20 mouse cellular contexts compared by ENCODE assay signal in the genomic region with DNA sequence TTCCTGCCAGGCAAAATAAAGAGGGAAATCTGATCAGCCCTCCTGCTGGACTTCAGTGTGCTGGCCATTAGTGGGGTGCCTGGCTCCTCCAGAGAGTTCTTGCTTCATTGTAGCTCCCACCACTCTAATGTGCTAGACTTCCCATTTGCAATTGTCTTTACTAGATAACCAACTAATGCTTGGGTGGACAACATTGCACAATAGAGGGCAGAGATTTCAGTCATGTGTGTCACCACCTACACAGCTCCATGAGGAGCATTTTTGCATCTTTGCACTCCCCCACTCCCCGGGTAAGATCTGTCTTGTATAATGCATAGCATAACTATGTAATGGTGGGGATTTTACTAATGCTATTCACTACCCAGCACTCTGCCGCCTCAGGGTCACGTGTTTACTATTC. TPM values are rescaled to one million over a fixed set of nuclear protein-coding genes. Genes with fewer than 3 reads are reported as not detected.
A peak's percentile ranks its signal among the peaks of the same experiment; 100 is the strongest.
DNase-seq lines count a peak whose midpoint lies in the region; ATAC-seq and TF ChIP-seq lines count a peak whose summit lies in the region.
"Had no signal": no experiment of that assay in that cellular context is flagged by ENCODE, and none has a peak within 500 bp of the region (broad histone marks: within the 10 kb centered on the region; RNA-seq: fewer than 3 reads in every experiment).

No protein-coding gene starts in this region.

- no peak overlapping the region for H3K4me2 ChIP-seq in embryonic facial prominence, embryonic 13.5 days
- no peak overlapping the region for H3K4me2 ChIP-seq in liver, postnatal 0 days (ENCODE audit: low read depth, low read length)
- no peak overlapping the region for H3K4me2 ChIP-seq in liver, embryonic 12.5 days
- no peak overlapping the region for H3K4me2 ChIP-seq in forebrain, embryonic 16.5 days (ENCODE audit: low read length)
- H3K4me2 ChIP-seq: forebrain, embryonic 13.5 days; heart, embryonic 13.5 days had no signal

- TF ChIP-seq CTCF in liver, postnatal 0 days (IDR thresholded peaks at IDR 0.05; ENCODE audit: low read depth) = no peak
- no peak for TF ChIP-seq CTCF in small intestine, adult 2 months (IDR thresholded peaks at IDR 0.05; ENCODE audit: extremely low read depth, insufficient read length, insufficient replicate concordance, low read depth, low read length)

- WGBS in embryonic facial prominence, embryonic 13.5 days = 78% methylated on average over 3 of the region's 3 CpGs
- WGBS in embryonic facial prominence, embryonic 10.5 days = 90% methylated on average over 3 of the region's 3 CpGs
- 56% methylated on average over 3 of the region's 3 CpGs for WGBS in liver, postnatal 0 days (ENCODE audit: insufficient replicate concordance)
- 66% methylated on average over 3 of the region's 3 CpGs for WGBS in liver, embryonic 12.5 days (ENCODE audit: insufficient replicate concordance)
- WGBS in small intestine, adult 2 months = 69% methylated on average over 3 of the region's 3 CpGs
- 84% methylated on average over 3 of the region's 3 CpGs for WGBS in forebrain, embryonic 16.5 days

- DNase-seq in embryonic facial prominence, embryonic 10.5 days (ENCODE audit: low spot score) = no peak
- no peak for DNase-seq in liver, postnatal 0 days
- DNase-seq in cerebellum, adult 11 months = no peak
- DNase-seq: adrenal gland, adult 2 months; adrenal gland, postnatal 25 days; cerebellum, adult 9-10 months; cerebellum, postnatal 25 days; gastrocnemius, adult 2 months; gastrocnemius, postnatal 25 days; heart, adult 11 months; heart, postnatal 36 days had no signal

- no peaks in the 10 kb centered on the region for H3K9me3 ChIP-seq in embryonic facial prominence, embryonic 13.5 days
- H3K9me3 ChIP-seq in embryonic facial prominence, embryonic 10.5 days = no peaks in the 10 kb centered on the region
- no peaks in the 10 kb centered on the region for H3K9me3 ChIP-seq in liver, postnatal 0 days (ENCODE audit: low read length)
- no peaks in the 10 kb centered on the region for H3K9me3 ChIP-seq in liver, embryonic 12.5 days (replicated peaks)
- H3K9me3 ChIP-seq in forebrain, embryonic 16.5 days (ENCODE audit: control insufficient read depth, low read length) = no peaks in the 10 kb centered on the region
- H3K9me3 ChIP-seq: forebrain, embryonic 13.5 days; heart, embryonic 13.5 days had no signal

- H3K36me3 ChIP-seq in embryonic facial prominence, embryonic 13.5 days = no peaks in the 10 kb centered on the region
- no peaks in the 10 kb centered on the region for H3K36me3 ChIP-seq in embryonic facial prominence, embryonic 10.5 days (replicated peaks)
- H3K36me3 ChIP-seq in liver, postnatal 0 days (replicated peaks; ENCODE audit: insufficient read depth, low read length) = no peaks in the 10 kb centered on the region
- H3K36me3 ChIP-seq in liver, embryonic 12.5 days = no peaks in the 10 kb centered on the region
- peaks cover 6% of the 10 kb centered on the region; the same call in 1 of the 2 replicates for H3K36me3 ChIP-seq in small intestine, adult 2 months (ENCODE audit: control insufficient read depth, insufficient read depth, low read length)
- no peaks in the 10 kb centered on the region for H3K36me3 ChIP-seq in forebrain, embryonic 16.5 days (ENCODE audit: control insufficient read depth, insufficient read depth)
- H3K36me3 ChIP-seq: heart, embryonic 13.5 days had no signal

- no peak overlapping the region for H3K4me3 ChIP-seq in embryonic facial prominence, embryonic 13.5 days
- no peak overlapping the region for H3K4me3 ChIP-seq in embryonic facial prominence, embryonic 10.5 days
- no peak overlapping the region for H3K4me3 ChIP-seq in liver, postnatal 0 days (ENCODE audit: low read depth, low read length)
- no peak overlapping the region for H3K4me3 ChIP-seq in liver, embryonic 12.5 days
- H3K4me3 ChIP-seq in small intestine, adult 2 months (ENCODE audit: low read depth, low read length) = no peak overlapping the region
- no peak overlapping the region for H3K4me3 ChIP-seq in forebrain, embryonic 16.5 days (replicated peaks; ENCODE audit: low read length)
- H3K4me3 ChIP-seq: forebrain, embryonic 13.5 days; gastrocnemius, adult 2 months; heart, embryonic 13.5 days had no signal

- H3K27ac ChIP-seq in embryonic facial prominence, embryonic 13.5 days = 0 out of 2 replicates have a peak overlapping the region, but pooled peaks have one; percentile 4
- no peak overlapping the region for H3K27ac ChIP-seq in embryonic facial prominence, embryonic 10.5 days (replicated peaks)
- no peak overlapping the region for H3K27ac ChIP-seq in liver, postnatal 0 days (ENCODE audit: low read depth)
- no peak overlapping the region for H3K27ac ChIP-seq in liver, embryonic 12.5 days
- peak overlapping the region; percentile 56; the same call in 1 of the 2 replicates for H3K27ac ChIP-seq in small intestine, adult 2 months (ENCODE audit: insufficient read depth, low read depth, low read length)
- H3K27ac ChIP-seq in forebrain, embryonic 16.5 days (ENCODE audit: low read length) = no peak overlapping the region
- H3K27ac ChIP-seq: forebrain, embryonic 13.5 days; gastrocnemius, adult 2 months; heart, embryonic 13.5 days had no signal

- no peak for TF ChIP-seq POLR2A in small intestine, adult 2 months (IDR thresholded peaks at IDR 0.05; ENCODE audit: low read depth, low read length)

- ATAC-seq in embryonic facial prominence, embryonic 13.5 days (ENCODE audit: insufficient number of reproducible peaks, insufficient read depth, low FRiP score, low TSS enrichment, low read depth) = no peak
- ATAC-seq in liver, postnatal 0 days = peak; percentile 36; the same call in 1 of the 2 replicates
- ATAC-seq in liver, embryonic 12.5 days = no peak
- ATAC-seq in granulocyte monocyte progenitor cell, adult 5-6 weeks (replicated peaks; ENCODE audit: poor library complexity, severe bottlenecking) = peak; percentile 67
- no peak for ATAC-seq in forebrain, embryonic 16.5 days
- ATAC-seq: forebrain, embryonic 13.5 days; hindbrain, embryonic 16.5 days had no signal

- no peak for TF ChIP-seq EP300 in liver, postnatal 0 days (IDR thresholded peaks at IDR 0.05; ENCODE audit: low read depth)

- H3K27me3 ChIP-seq in embryonic facial prominence, embryonic 13.5 days = no peaks in the 10 kb centered on the region
- no peaks in the 10 kb centered on the region for H3K27me3 ChIP-seq in embryonic facial prominence, embryonic 10.5 days (replicated peaks; ENCODE audit: low read depth, poor library complexity, severe bottlenecking)
- H3K27me3 ChIP-seq in liver, postnatal 0 days (ENCODE audit: insufficient read depth, low read length) = no peaks in the 10 kb centered on the region
- no peaks in the 10 kb centered on the region for H3K27me3 ChIP-seq in liver, embryonic 12.5 days (replicated peaks)
- H3K27me3 ChIP-seq in small intestine, adult 2 months (ENCODE audit: control insufficient read depth, insufficient read depth, low read length) = no peaks in the 10 kb centered on the region
- no peaks in the 10 kb centered on the region for H3K27me3 ChIP-seq in forebrain, embryonic 16.5 days (replicated peaks; ENCODE audit: control insufficient read depth, insufficient read depth, low read length)
- H3K27me3 ChIP-seq: CH12.LX; forebrain, embryonic 13.5 days had no signal

- no peak overlapping the region for H3K9ac ChIP-seq in embryonic facial prominence, embryonic 13.5 days
- no peak overlapping the region for H3K9ac ChIP-seq in liver, postnatal 0 days (replicated peaks)
- no peak overlapping the region for H3K9ac ChIP-seq in liver, embryonic 12.5 days
- no peak overlapping the region for H3K9ac ChIP-seq in forebrain, embryonic 16.5 days (replicated peaks; ENCODE audit: low read depth, low read length)
- H3K9ac ChIP-seq: forebrain, embryonic 13.5 days; heart, embryonic 13.5 days had no signal

- peaks cover 31% of the 10 kb centered on the region for H3K4me1 ChIP-seq in embryonic facial prominence, embryonic 13.5 days
- H3K4me1 ChIP-seq in embryonic facial prominence, embryonic 10.5 days = peaks cover 31% of the 10 kb centered on the region
- peaks cover 9% of the 10 kb centered on the region for H3K4me1 ChIP-seq in liver, postnatal 0 days (ENCODE audit: insufficient read depth)
- no peaks in the 10 kb centered on the region; the same call in 1 of the 2 replicates for H3K4me1 ChIP-seq in liver, embryonic 12.5 days
- H3K4me1 ChIP-seq in small intestine, adult 2 months (ENCODE audit: control insufficient read depth, insufficient read depth, insufficient read length, low read length) = peaks cover 44% of the 10 kb centered on the region
- no peaks in the 10 kb centered on the region for H3K4me1 ChIP-seq in forebrain, embryonic 16.5 days (replicated peaks; ENCODE audit: control insufficient read depth, insufficient read depth, low read length)

RNA-seq across cellular contexts. Expression of a gene that starts 21.6 kb away (rescaled TPM):
- 37.9 and 44.5 TPM in 2 replicates for polyA plus RNA-seq in embryonic facial prominence, embryonic 13.5 days (2015; fragmentation: Nextera tagmentation; extraction: Ambion mirVana)
- polyA plus RNA-seq in embryonic facial prominence, embryonic 10.5 days (2016; fragmentation: Nextera tagmentation; extraction: Ambion mirVana) = 22.1 and 24.4 TPM in 2 replicates
- polyA plus RNA-seq in liver, postnatal 0 days (2015; fragmentation: Nextera tagmentation; extraction: Ambion mirVana) = 25.0 and 28.8 TPM in 2 replicates
- 10.7 and 11.4 TPM in 2 replicates for polyA plus RNA-seq in liver, embryonic 12.5 days (2016; fragmentation: Nextera tagmentation; extraction: Ambion mirVana)
- 1.1 and 4.6 TPM in 2 replicates for total RNA-seq in granulocyte monocyte progenitor cell, adult 5-6 weeks (2014; fragmentation: Nextera tagmentation)
- 0.88 and 1.6 TPM in 2 replicates for total RNA-seq in granulocyte monocyte progenitor cell, adult 5-6 weeks (2017)
- polyA plus RNA-seq in small intestine, adult 2 months (2012; rRNA removed) = 88.3 and 234 TPM in 2 replicates
- 3.0 and 4.2 TPM in 2 replicates for polyA plus RNA-seq in forebrain, embryonic 16.5 days (2015; fragmentation: Nextera tagmentation; extraction: Ambion mirVana)
- total RNA-seq: heart, postnatal 36 days had no signal

RNA-seq across cellular contexts. Expression of a gene that starts 51.5 kb away (rescaled TPM):
- 9.8 and 34.6 TPM in 2 replicates for polyA plus RNA-seq in embryonic facial prominence, embryonic 13.5 days (2015; fragmentation: Nextera tagmentation; extraction: Ambion mirVana)
- polyA plus RNA-seq in embryonic facial prominence, embryonic 10.5 days (2016; fragmentation: Nextera tagmentation; extraction: Ambion mirVana) = 6.0 and 8.1 TPM in 2 replicates
- polyA plus RNA-seq in liver, postnatal 0 days (2015; fragmentation: Nextera tagmentation; extraction: Ambion mirVana) = 7.2 and 7.3 TPM in 2 replicates
- polyA plus RNA-seq in liver, embryonic 12.5 days (2016; fragmentation: Nextera tagmentation; extraction: Ambion mirVana) = 4.0 and 7.1 TPM in 2 replicates
- total RNA-seq in granulocyte monocyte progenitor cell, adult 5-6 weeks (2014; fragmentation: Nextera tagmentation) = 29.2 and 30.2 TPM in 2 replicates
- 8.2 and 10.8 TPM in 2 replicates for total RNA-seq in granulocyte monocyte progenitor cell, adult 5-6 weeks (2017)
- 78.0 and 81.0 TPM in 2 replicates for polyA plus RNA-seq in small intestine, adult 2 months (2012; rRNA removed)
- polyA plus RNA-seq in forebrain, embryonic 16.5 days (2015; fragmentation: Nextera tagmentation; extraction: Ambion mirVana) = 7.9 and 9.2 TPM in 2 replicates

RNA-seq across cellular contexts. Expression of a gene that starts 58.1 kb away (rescaled TPM):
- 11.3 and 11.5 TPM in 2 replicates for polyA plus RNA-seq in embryonic facial prominence, embryonic 13.5 days (2015; fragmentation: Nextera tagmentation; extraction: Ambion mirVana)
- polyA plus RNA-seq in embryonic facial prominence, embryonic 10.5 days (2016; fragmentation: Nextera tagmentation; extraction: Ambion mirVana) = 16.3 and 16.8 TPM in 2 replicates
- 1.5 and 1.8 TPM in 2 replicates for polyA plus RNA-seq in liver, postnatal 0 days (2015; fragmentation: Nextera tagmentation; extraction: Ambion mirVana)
- polyA plus RNA-seq in liver, embryonic 12.5 days (2016; fragmentation: Nextera tagmentation; extraction: Ambion mirVana) = 6.0 and 6.4 TPM in 2 replicates
- total RNA-seq in granulocyte monocyte progenitor cell, adult 5-6 weeks (2014; fragmentation: Nextera tagmentation) = 8.2 and 12.5 TPM in 2 replicates
- total RNA-seq in granulocyte monocyte progenitor cell, adult 5-6 weeks (2017) = 6.2 and 7.0 TPM in 2 replicates
- 1.2 and 2.1 TPM in 2 replicates for polyA plus RNA-seq in small intestine, adult 2 months (2012; rRNA removed)
- polyA plus RNA-seq in forebrain, embryonic 16.5 days (2015; fragmentation: Nextera tagmentation; extraction: Ambion mirVana) = 4.3 and 5.6 TPM in 2 replicates

Comparison
In these comparisons a context has a peak if more than half of its experiments do, and no peak if none do; other contexts are left out.
1. ATAC-seq: peak in liver, postnatal 0 days (single experiment) and granulocyte monocyte progenitor cell, adult 5-6 weeks (single experiment); none in embryonic facial prominence, embryonic 13.5 days (single experiment), liver, embryonic 12.5 days (single experiment) and forebrain, embryonic 16.5 days (single experiment).
2. H3K27ac ChIP-seq: peak in embryonic facial prominence, embryonic 13.5 days (single experiment) and small intestine, adult 2 months (single experiment); none in embryonic facial prominence, embryonic 10.5 days (single experiment), liver, postnatal 0 days (single experiment), liver, embryonic 12.5 days (single experiment) and forebrain, embryonic 16.5 days (single experiment).